Mouse (Mus musculus): ENCODE measurements around the gene Gm5726.
"Not testable (repeated sequence)": the region's sequence is repeated elsewhere in the genome, so short reads cannot be mapped to it uniquely, and the experiment has no call there.

Gene Gm5726

GRCm38 (mm10) chr7:20545657-20546056 lies at the start of gene Gm5726:
Gm5726 (minus strand) TSS chr7:20545757.
- not testable (repeated sequence) for DNase-seq (ENCODE audit: low spot score)

DNA sequence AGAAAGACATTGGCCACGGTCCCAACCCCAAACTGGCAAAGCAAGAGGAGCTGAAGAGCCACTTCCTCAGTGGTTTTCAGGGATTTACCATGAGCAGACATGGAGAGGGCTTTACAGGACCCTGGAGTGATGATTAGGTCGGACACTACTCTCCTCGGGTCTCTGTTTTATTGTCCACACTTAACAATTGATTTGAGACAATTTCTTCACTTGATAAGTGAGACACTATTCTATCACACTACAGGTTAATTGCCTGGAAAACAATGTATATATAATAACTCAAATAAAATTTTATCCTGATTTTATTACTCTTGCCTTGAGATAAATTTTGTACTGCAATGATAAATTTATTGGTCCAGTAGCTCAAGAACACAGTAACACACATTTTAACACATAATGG lies 30.6 kb upstream of the Gm5726 start, which contains the start of gene Gm4141:
TSS of gene Gm4141 (minus strand) at position 101 of the 400 bp plus-strand sequence.
- not testable (repeated sequence) for DNase-seq (ENCODE audit: low spot score)

GRCm38 (mm10) chr7:20533537-20533936 lies 12.0 kb downstream of the Gm5726 start, which contains the start of gene Vmn1r104:
Vmn1r104 (plus strand) TSS chr7:20533837.
- not testable (repeated sequence) for DNase-seq (ENCODE audit: low spot score)

DNA sequence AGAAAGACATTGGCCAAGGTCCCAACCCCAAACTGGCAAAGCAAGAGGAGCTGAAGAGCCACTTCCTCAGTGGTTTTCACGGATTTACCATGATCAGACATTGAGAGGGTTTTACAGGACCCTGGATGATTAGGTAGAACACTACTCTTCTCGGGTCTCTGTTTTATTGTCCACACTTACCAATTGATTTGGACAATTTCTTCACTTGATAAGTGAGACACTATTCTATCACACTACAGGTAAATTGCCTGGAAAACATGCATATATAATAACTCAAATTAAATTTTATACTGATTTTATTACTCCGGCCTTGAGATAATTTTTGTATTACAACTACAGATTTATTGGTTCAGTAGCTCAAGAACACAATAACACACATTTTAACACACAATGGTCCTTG lies 35.1 kb downstream of the Gm5726 start, which contains the start of gene Vmn1r103:
TSS of gene Vmn1r103 (minus strand) at position 101 of the 400 bp plus-strand sequence.
- not testable (repeated sequence) for DNase-seq (ENCODE audit: low spot score)

Data from ovary, postnatal 36 days (tissue).